Mouse (Mus musculus) liver, embryonic 16.5 days (tissue): ENCODE results near the gene A430078G23Rik. TPM values are rescaled to one million over a fixed set of nuclear protein-coding genes. Genes with fewer than 3 reads are reported as not detected.
"Not testable (repeated sequence)": the region's sequence is repeated elsewhere in the genome, so short reads cannot be mapped to it uniquely, and the experiment has no call there.

Experiments used
- ATAC-seq: fragments of 200-750 bp; cut with Nextera tagmentation; 2 replicates; pipeline ENCODE4 v1.8.0; 2017; ENCODE audit warnings: low read depth, mild to moderate bottlenecking, moderate number of reproducible peaks, moderate library complexity
- H3K27ac ChIP-seq: fragments of 300-500 bp; sonication (generic); 2 replicates; pipeline ENCODE4 v1.5.1; 2014; ENCODE audit warnings: mild to moderate bottlenecking, low read length
- H3K27me3 ChIP-seq: fragments of 300-500 bp; sonication (generic); 2 replicates; pipeline ENCODE4 v1.6.1; 2014; ENCODE audit warnings: low read depth, low read length, mixed read lengths; ENCODE audit not compliant: control insufficient read depth, insufficient read depth
- H3K36me3 ChIP-seq: fragments of 300-500 bp; sonication (generic); 2 replicates; pipeline ENCODE4 v1.6.1; 2014; ENCODE audit warnings: mild to moderate bottlenecking; ENCODE audit not compliant: control insufficient read depth, insufficient read depth
- H3K4me1 ChIP-seq: fragments of 300-500 bp; sonication (generic); 2 replicates; pipeline ENCODE4 v1.6.1; 2014; ENCODE audit warnings: low read depth, low read length, mixed read lengths; ENCODE audit not compliant: control insufficient read depth
- H3K4me2 ChIP-seq: fragments of 300-500 bp; sonication (generic); 2 replicates; pipeline ENCODE4 v1.6.1; 2014; ENCODE audit warnings: low read depth, low read length, mixed read lengths
- H3K4me3 ChIP-seq: fragments of 300-500 bp; sonication (generic); 2 replicates; pipeline ENCODE4 v1.5.1; 2014; ENCODE audit warnings: low read depth, mild to moderate bottlenecking, low read length
- H3K9ac ChIP-seq: fragments of 300-500 bp; sonication (generic); 2 replicates; pipeline ENCODE4 v1.6.1; 2014; ENCODE audit warnings: low read depth, low read length
- H3K9me3 ChIP-seq: fragments of 300-500 bp; sonication (generic); replicated peaks from 2 replicates; pipeline ENCODE4 v1.6.1; 2016; ENCODE audit warnings: low read length; ENCODE audit not compliant: control insufficient read depth
- WGBS: fragments of 180-500 bp; shearing (Covaris S2); extraction: QIAGEN DNeasy Blood & Tissue Kit; methylation state at CpG from one replicate; pipeline ENCODE4 v1.1.7; 2014; ENCODE audit not compliant: insufficient replicate concordance; 5-methylcytosine and 5-hydroxymethylcytosine counted together
- polyA plus RNA-seq: library from polyadenylated mRNA; unstranded; fragments of >200 nt; fragmentation: Nextera tagmentation; extraction: Ambion mirVana; gene quantifications from 2 replicates; pipeline ENCODE4 v1.2.1, GENCODE M21; 2015

A430078G23Rik gene
- 0.99 and 1.4 TPM in 2 replicates for polyA plus RNA-seq

GRCm38 (mm10) chr8:3353189-3353810 lies at the start of gene A430078G23Rik:
TSS of gene A430078G23Rik (plus strand) at chr8:3353415.
- no peaks in the 10 kb centered on the region for H3K36me3 ChIP-seq
- peak within 1 kb of the TSS; percentile 41 for H3K4me3 ChIP-seq
- H3K27me3 ChIP-seq: no peaks in the 10 kb centered on the region
- no peak within 1 kb of the TSS for H3K9ac ChIP-seq
- peak within 1 kb of the TSS; percentile 13 for H3K4me2 ChIP-seq
- H3K4me1 ChIP-seq: peaks cover 7% of the 10 kb centered on the region
- no peaks in the 10 kb centered on the region for H3K9me3 ChIP-seq
- H3K27ac ChIP-seq: peak within 1 kb of the TSS; percentile 73
- 13% methylated on average over 13 of the region's 13 CpGs for WGBS
- ATAC-seq: peak; percentile 22; the same call in 1 of the 2 replicates

- H3K27ac ChIP-seq, H3K9me3 ChIP-seq, H3K36me3 ChIP-seq, H3K27me3 ChIP-seq, H3K4me2 ChIP-seq, ATAC-seq, H3K4me1 ChIP-seq, H3K9ac ChIP-seq, H3K4me3 ChIP-seq: not testable (repeated sequence)
- WGBS: 60% methylated on average over 12 of the region's 13 CpGs
Measured at GRCm38 (mm10) chr8:3308205-3308800, 44.9 kb upstream of the A430078G23Rik start.

- 66% methylated on average over 11 of the region's 11 CpGs for WGBS
- Histone ChIP-seq H3K27ac (no peak overlapping the region), H3K9me3 (no peaks in the 10 kb centered on the region), H3K27me3 (no peaks in the 10 kb centered on the region), H3K4me2 (no peak overlapping the region), H3K4me3 (no peak overlapping the region), H3K4me1 (no peaks in the 10 kb centered on the region), H3K36me3 (no peaks in the 10 kb centered on the region), H3K9ac (no peak overlapping the region)
- ATAC-seq: no peak
Measured at GRCm38 (mm10) chr8:3309636-3310035, 43.6 kb upstream of the A430078G23Rik start.

GRCm38 (mm10) chr8:3311482-3311881 lies 41.7 kb upstream of the A430078G23Rik start:
- WGBS: 36% methylated on average over 4 of the region's 4 CpGs
- H3K4me3 ChIP-seq: no peak overlapping the region
- H3K36me3 ChIP-seq: no peaks in the 10 kb centered on the region
- no peaks in the 10 kb centered on the region for H3K4me1 ChIP-seq
- H3K4me2 ChIP-seq: no peak overlapping the region
- no peak for ATAC-seq
- no peaks in the 10 kb centered on the region for H3K9me3 ChIP-seq
- H3K9ac ChIP-seq: no peak overlapping the region
- no peak overlapping the region for H3K27ac ChIP-seq
- no peaks in the 10 kb centered on the region for H3K27me3 ChIP-seq

GRCm38 (mm10) chr8:3313417-3313816 lies 39.8 kb upstream of the A430078G23Rik start:
- not testable (repeated sequence) for H3K4me2 ChIP-seq, H3K36me3 ChIP-seq, H3K9ac ChIP-seq, H3K4me3 ChIP-seq, ATAC-seq, H3K27ac ChIP-seq, H3K27me3 ChIP-seq, H3K9me3 ChIP-seq, H3K4me1 ChIP-seq
- WGBS: 27% methylated on average over 1 of the region's 1 CpGs

GRCm38 (mm10) chr8:3313843-3314242 lies 39.4 kb upstream of the A430078G23Rik start:
- no peaks in the 10 kb centered on the region for H3K9me3 ChIP-seq
- ATAC-seq: peak; percentile 41; the same call in 1 of the 2 replicates
- 16% methylated on average over 3 of the region's 3 CpGs for WGBS
- no peak overlapping the region for H3K4me3 ChIP-seq
- H3K4me2 ChIP-seq: no peak overlapping the region
- H3K9ac ChIP-seq: no peak overlapping the region
- H3K27me3 ChIP-seq: no peaks in the 10 kb centered on the region
- H3K4me1 ChIP-seq: no peaks in the 10 kb centered on the region; the same call in 1 of the 2 replicates
- H3K27ac ChIP-seq: no peak overlapping the region
- no peaks in the 10 kb centered on the region for H3K36me3 ChIP-seq

- Histone ChIP-seq H3K27me3 (no peaks in the 10 kb centered on the region), H3K36me3 (no peaks in the 10 kb centered on the region), H3K27ac (no peak overlapping the region), H3K9me3 (no peaks in the 10 kb centered on the region), H3K4me3 (no peak overlapping the region), H3K4me1 (no peaks in the 10 kb centered on the region; the same call in 1 of the 2 replicates), H3K4me2 (no peak overlapping the region), H3K9ac (no peak overlapping the region)
- ATAC-seq: no peak
- WGBS: 49% methylated on average over 2 of the region's 2 CpGs
Measured at GRCm38 (mm10) chr8:3314345-3314744, 38.9 kb upstream of the A430078G23Rik start.

GRCm38 (mm10) chr8:3316585-3316984 lies 36.6 kb upstream of the A430078G23Rik start:
- no peaks in the 10 kb centered on the region for H3K27me3 ChIP-seq
- no peak overlapping the region for H3K27ac ChIP-seq
- no peaks in the 10 kb centered on the region for H3K36me3 ChIP-seq
- 57% methylated on average over 5 of the region's 5 CpGs for WGBS
- H3K9ac ChIP-seq: no peak overlapping the region
- no peaks in the 10 kb centered on the region; the same call in 1 of the 2 replicates for H3K4me1 ChIP-seq
- no peak overlapping the region for H3K4me3 ChIP-seq
- H3K9me3 ChIP-seq: no peaks in the 10 kb centered on the region
- no peak overlapping the region for H3K4me2 ChIP-seq
- peak; percentile 27; the same call in 1 of the 2 replicates for ATAC-seq

- H3K4me1 ChIP-seq, ATAC-seq, H3K36me3 ChIP-seq, H3K4me3 ChIP-seq, H3K27me3 ChIP-seq, H3K27ac ChIP-seq, H3K9ac ChIP-seq, H3K9me3 ChIP-seq, H3K4me2 ChIP-seq: not testable (repeated sequence)
- 88% methylated on average over 9 of the region's 11 CpGs for WGBS
Measured at GRCm38 (mm10) chr8:3319267-3319666, 33.9 kb upstream of the A430078G23Rik start.
